Mouse (Mus musculus) lung, postnatal 14 days (tissue): ENCODE data around the gene Actn4.
"Not testable (repeated sequence)": the region's sequence is repeated elsewhere in the genome, so short reads cannot be mapped to it uniquely, and the experiment has no call there.

ENCODE experiments used
- DNase-seq: peaks from one replicate; pipeline ENCODE4 v3.0.0; 2021

Gene Actn4

GRCm38 (mm10) chr7:28969672-28970394 lies 7.7 kb upstream of the Actn4 start:
- no peak for DNase-seq

- no peak for DNase-seq
These were observed 7.1 kb upstream of the Actn4 start for GRCm38 (mm10) chr7:28969271-28969670.

- not testable (repeated sequence) for DNase-seq
These were observed 6.0 kb upstream of the Actn4 start for GRCm38 (mm10) chr7:28968120-28968519.

GRCm38 (mm10) chr7:28966751-28967505 lies 4.8 kb upstream of the Actn4 start:
- no peak for DNase-seq

GRCm38 (mm10) chr7:28966181-28966580 lies 4.0 kb upstream of the Actn4 start:
- DNase-seq = no peak

- no peak for DNase-seq
These were observed 3.3 kb upstream of the Actn4 start for GRCm38 (mm10) chr7:28965346-28965840.

- no peak for DNase-seq
These were observed 1.3 kb upstream of the Actn4 start for GRCm38 (mm10) chr7:28963399-28963923.

- DNase-seq = no peak
These were observed 585 bp downstream of the Actn4 start for GRCm38 (mm10) chr7:28961584-28961926.

GRCm38 (mm10) chr7:28960354-28961046 lies 1.6 kb downstream of the Actn4 start:
- DNase-seq = no peak

GRCm38 (mm10) chr7:28959505-28960045 lies 2.6 kb downstream of the Actn4 start:
- peak; percentile 63 for DNase-seq

- no peak for DNase-seq
These were observed 3.4 kb downstream of the Actn4 start for GRCm38 (mm10) chr7:28958770-28959169.

- no peak for DNase-seq
These were observed 4.0 kb downstream of the Actn4 start for GRCm38 (mm10) chr7:28957997-28958725.

- no peak for DNase-seq
These were observed 4.9 kb downstream of the Actn4 start for GRCm38 (mm10) chr7:28957286-28957685.

GRCm38 (mm10) chr7:28956270-28956669 lies 5.9 kb downstream of the Actn4 start:
- DNase-seq = no peak

- no peak for DNase-seq
These were observed 6.7 kb downstream of the Actn4 start for GRCm38 (mm10) chr7:28955295-28955897.

- DNase-seq = no peak
These were observed 7.4 kb downstream of the Actn4 start for GRCm38 (mm10) chr7:28954773-28955172.

- DNase-seq = no peak
These were observed 8.4 kb downstream of the Actn4 start for GRCm38 (mm10) chr7:28953476-28954376.

GRCm38 (mm10) chr7:28952786-28953185 lies 9.4 kb downstream of the Actn4 start:
- DNase-seq = peak; percentile 55

- no peak for DNase-seq
These were observed 10.4 kb downstream of the Actn4 start for GRCm38 (mm10) chr7:28951764-28952163.

GRCm38 (mm10) chr7:28950346-28951037 lies 11.6 kb downstream of the Actn4 start:
- DNase-seq = no peak
